Mouse (Mus musculus) neutrophil, adult 83 days (primary cell): Measurements from ENCODE around the gene Kif2b. TPM values are rescaled to one million over a fixed set of nuclear protein-coding genes. Genes with fewer than 3 reads are reported as not detected.

Source experiments
- total RNA-seq, 2 experiments: library from RNA; stranded (reverse); gene quantifications; one replicate each; pipeline ENCODE4 v1.2.4; 2023

Gene Kif2b
- not detected for total RNA-seq

DNA sequence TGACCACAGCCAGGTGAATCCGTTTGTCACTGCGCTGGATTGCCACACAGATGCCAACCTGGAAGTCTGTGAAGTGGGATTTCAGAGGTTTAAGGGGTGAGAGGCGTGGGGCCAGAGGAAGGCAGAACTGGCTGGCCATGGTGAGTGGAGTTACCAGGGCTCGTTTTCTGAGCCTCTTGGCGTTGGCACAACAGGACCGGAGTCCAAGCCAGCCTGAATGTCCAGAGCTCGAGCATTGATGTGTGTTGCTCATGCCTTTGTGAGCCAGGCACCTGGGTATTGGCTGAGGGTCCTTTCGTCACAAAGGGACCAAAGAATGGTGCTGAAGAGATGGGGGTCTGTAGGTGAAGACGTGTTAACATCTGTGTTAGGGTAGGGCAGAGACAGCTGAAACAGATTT is at the start of gene Kif2b:
Kif2b (minus strand) TSS at position 242 of the 400 bp plus-strand sequence.

